Mouse (Mus musculus) intestine, embryonic 15.5 days (tissue): Measurements from ENCODE around the gene Slc2a1. TPM values are rescaled to one million over a fixed set of nuclear protein-coding genes. Genes with fewer than 3 reads are reported as not detected.

Experiments
- ATAC-seq: fragments of 200-750 bp; cut with Nextera tagmentation; 2 replicates; pipeline ENCODE4 v1.8.0; 2017; ENCODE audit warnings: moderate TSS enrichment, moderate library complexity
- H3K27ac ChIP-seq: fragments of 300-500 bp; sonication (generic); 2 replicates; pipeline ENCODE4 v1.5.1; 2015; ENCODE audit warnings: mild to moderate bottlenecking, inconsistent platforms
- H3K27me3 ChIP-seq: fragments of 300-500 bp; sonication (generic); replicated peaks from 2 replicates; pipeline ENCODE4 v1.6.1; 2015; ENCODE audit warnings: inconsistent platforms
- H3K36me3 ChIP-seq: fragments of 300-500 bp; sonication (generic); 2 replicates; pipeline ENCODE4 v1.6.1; 2015; ENCODE audit warnings: inconsistent platforms
- H3K4me1 ChIP-seq: fragments of 300-500 bp; sonication (generic); replicated peaks from 2 replicates; pipeline ENCODE4 v1.6.1; 2015; ENCODE audit warnings: inconsistent platforms
- H3K4me2 ChIP-seq: fragments of 300-500 bp; sonication (generic); replicated peaks from 2 replicates; pipeline ENCODE4 v1.6.1; 2015; ENCODE audit warnings: mild to moderate bottlenecking, inconsistent platforms
- H3K4me3 ChIP-seq: fragments of 300-500 bp; sonication (generic); replicated peaks from 2 replicates; pipeline ENCODE4 v1.5.1; 2015; ENCODE audit warnings: inconsistent platforms
- H3K9ac ChIP-seq: fragments of 300-500 bp; sonication (generic); 2 replicates; pipeline ENCODE4 v1.6.1; 2015; ENCODE audit warnings: inconsistent platforms
- H3K9me3 ChIP-seq: fragments of 300-500 bp; sonication (generic); 2 replicates; pipeline ENCODE4 v1.6.1; 2016; ENCODE audit warnings: inconsistent platforms
- WGBS: fragments of 180-500 bp; shearing (Covaris S2); methylation state at CpG from one replicate; pipeline ENCODE4 v1.1.7; 2015; 5-methylcytosine and 5-hydroxymethylcytosine counted together
- polyA plus RNA-seq: library from polyadenylated mRNA; unstranded; fragments of >200 nt; fragmentation: Nextera tagmentation; extraction: Ambion mirVana; gene quantifications from 2 replicates; pipeline ENCODE4 v1.2.1, GENCODE M21; 2015

Gene Slc2a1
- polyA plus RNA-seq, 1 experiment from 2014 or later, result 136 TPM

GRCm38 (mm10) chr4:119167068-119167467 is 58.6 kb downstream of the Slc2a1 start:
- WGBS, result 75% methylated on average over 4 of the region's 4 CpGs
- Histone ChIP-seq H3K27me3 (no peaks in the 10 kb centered on the region), H3K4me1 (no peaks in the 10 kb centered on the region), H3K27ac (no peak overlapping the region), H3K4me3 (no peak overlapping the region), H3K36me3 (peaks cover 7% of the 10 kb centered on the region; the same call in 1 of the 2 replicates), H3K4me2 (no peak overlapping the region), H3K9me3 (no peaks in the 10 kb centered on the region), H3K9ac (no peak overlapping the region)
- peak; percentile 64 for ATAC-seq

- Histone ChIP-seq H3K27me3 (no peaks in the 10 kb centered on the region), H3K36me3 (peaks cover 7% of the 10 kb centered on the region; the same call in 1 of the 2 replicates), H3K4me3 (no peak overlapping the region), H3K9me3 (no peaks in the 10 kb centered on the region), H3K4me2 (no peak overlapping the region), H3K27ac (no peak overlapping the region), H3K4me1 (peaks cover 3% of the 10 kb centered on the region; the same call in 1 of the 2 replicates), H3K9ac (no peak overlapping the region)
- 7% methylated on average over 4 of the region's 4 CpGs for WGBS
- ATAC-seq, result peak; percentile 51
Measured at GRCm38 (mm10) chr4:119167663-119168062, 59.2 kb downstream of the Slc2a1 start.

- WGBS, result 34% methylated on average over 18 of the region's 18 CpGs
- ATAC-seq, result no peak
- Histone ChIP-seq H3K4me1 (peaks cover 10% of the 10 kb centered on the region), H3K27me3 (no peaks in the 10 kb centered on the region), H3K27ac (no peak overlapping the region), H3K9ac (peak overlapping the region; percentile 79), H3K4me2 (peak overlapping the region; percentile 81), H3K36me3 (peaks cover 7% of the 10 kb centered on the region; the same call in 1 of the 2 replicates), H3K4me3 (peak overlapping the region; percentile 76), H3K9me3 (no peaks in the 10 kb centered on the region)
Measured at GRCm38 (mm10) chr4:119172919-119173650, 64.6 kb downstream of the Slc2a1 start.

- H3K27me3 ChIP-seq, result no peaks in the 10 kb centered on the region
- H3K4me2 ChIP-seq, result peak within 1 kb of the TSS; percentile 81
- H3K36me3 ChIP-seq, result peaks cover 7% of the 10 kb centered on the region; the same call in 1 of the 2 replicates
- no peaks in the 10 kb centered on the region for H3K9me3 ChIP-seq
- H3K9ac ChIP-seq, result peak within 1 kb of the TSS; percentile 79
- under 1% methylated on average over 40 of the region's 40 CpGs for WGBS
- H3K27ac ChIP-seq, result peak within 1 kb of the TSS; percentile 42
- H3K4me1 ChIP-seq, result peaks cover 10% of the 10 kb centered on the region
- peak; percentile 100 for ATAC-seq
- peak within 1 kb of the TSS; percentile 76 for H3K4me3 ChIP-seq
Measured at GRCm38 (mm10) chr4:119173851-119174453, 65.4 kb downstream of the Slc2a1 start, which contains the start of gene Zfp691. Gene Zfp691 (minus strand): TSS chr4:119174195.

GRCm38 (mm10) chr4:119177702-119178101 is 69.2 kb downstream of the Slc2a1 start:
- no peak for ATAC-seq
- no peaks in the 10 kb centered on the region for H3K9me3 ChIP-seq
- WGBS, result 77% methylated on average over 5 of the region's 5 CpGs

GRCm38 (mm10) chr4:119178331-119178730 is 69.8 kb downstream of the Slc2a1 start:
- Histone ChIP-seq H3K27me3 (no peaks in the 10 kb centered on the region), H3K36me3 (no peaks in the 10 kb centered on the region), H3K9ac (no peak overlapping the region), H3K27ac (no peak overlapping the region), H3K4me3 (no peak overlapping the region), H3K9me3 (no peaks in the 10 kb centered on the region), H3K4me2 (no peak overlapping the region), H3K4me1 (no peaks in the 10 kb centered on the region)
- ATAC-seq, result no peak
- 63% methylated on average over 18 of the region's 18 CpGs for WGBS

More at GRCm38 (mm10) chr4:119177702-119178101, 69.2 kb downstream of the Slc2a1 start:
- no peak overlapping the region for H3K9ac ChIP-seq
- peaks cover 6% of the 10 kb centered on the region for H3K4me1 ChIP-seq
- H3K27ac ChIP-seq, result no peak overlapping the region
- no peak overlapping the region for H3K4me3 ChIP-seq
- H3K27me3 ChIP-seq, result no peaks in the 10 kb centered on the region
- no peak overlapping the region for H3K4me2 ChIP-seq
- H3K36me3 ChIP-seq, result no peaks in the 10 kb centered on the region

- Histone ChIP-seq H3K4me1 (no peaks in the 10 kb centered on the region), H3K9me3 (no peaks in the 10 kb centered on the region), H3K4me3 (no peak overlapping the region), H3K27ac (no peak overlapping the region), H3K27me3 (no peaks in the 10 kb centered on the region), H3K4me2 (no peak overlapping the region), H3K9ac (no peak overlapping the region), H3K36me3 (no peaks in the 10 kb centered on the region)
- 46% methylated on average over 4 of the region's 4 CpGs for WGBS
- ATAC-seq, result no peak
Measured at GRCm38 (mm10) chr4:119180133-119180707, 71.7 kb downstream of the Slc2a1 start.

GRCm38 (mm10) chr4:119181456-119181855 is 72.9 kb downstream of the Slc2a1 start:
- no peak overlapping the region for H3K9ac ChIP-seq
- no peak for ATAC-seq

GRCm38 (mm10) chr4:119183525-119183924 is 75.0 kb downstream of the Slc2a1 start:
- Histone ChIP-seq H3K4me3 (no peak overlapping the region), H3K36me3 (no peaks in the 10 kb centered on the region), H3K4me2 (no peak overlapping the region), H3K9me3 (no peaks in the 10 kb centered on the region), H3K27ac (no peak overlapping the region), H3K4me1 (no peaks in the 10 kb centered on the region), H3K9ac (no peak overlapping the region), H3K27me3 (no peaks in the 10 kb centered on the region)
- 31% methylated on average over 1 of the region's 1 CpGs for WGBS
- no peak for ATAC-seq

More at GRCm38 (mm10) chr4:119181456-119181855, 72.9 kb downstream of the Slc2a1 start:
- no peaks in the 10 kb centered on the region for H3K9me3 ChIP-seq
- no peaks in the 10 kb centered on the region for H3K27me3 ChIP-seq
- no peak overlapping the region for H3K27ac ChIP-seq
- no peaks in the 10 kb centered on the region for H3K36me3 ChIP-seq
- WGBS, result 79% methylated on average over 9 of the region's 9 CpGs
- H3K4me3 ChIP-seq, result no peak overlapping the region
- no peaks in the 10 kb centered on the region for H3K4me1 ChIP-seq
- no peak overlapping the region for H3K4me2 ChIP-seq

- Histone ChIP-seq H3K9me3 (no peaks in the 10 kb centered on the region), H3K27ac (no peak overlapping the region), H3K4me2 (no peak overlapping the region), H3K4me3 (no peak overlapping the region), H3K9ac (no peak overlapping the region), H3K4me1 (no peaks in the 10 kb centered on the region), H3K36me3 (no peaks in the 10 kb centered on the region), H3K27me3 (no peaks in the 10 kb centered on the region)
- 82% methylated on average over 4 of the region's 4 CpGs for WGBS
- ATAC-seq, result no peak
Measured at GRCm38 (mm10) chr4:119185771-119186170, 77.3 kb downstream of the Slc2a1 start.
